ENCODE assay signal across 14 mouse cellular contexts in the genomic region with DNA sequence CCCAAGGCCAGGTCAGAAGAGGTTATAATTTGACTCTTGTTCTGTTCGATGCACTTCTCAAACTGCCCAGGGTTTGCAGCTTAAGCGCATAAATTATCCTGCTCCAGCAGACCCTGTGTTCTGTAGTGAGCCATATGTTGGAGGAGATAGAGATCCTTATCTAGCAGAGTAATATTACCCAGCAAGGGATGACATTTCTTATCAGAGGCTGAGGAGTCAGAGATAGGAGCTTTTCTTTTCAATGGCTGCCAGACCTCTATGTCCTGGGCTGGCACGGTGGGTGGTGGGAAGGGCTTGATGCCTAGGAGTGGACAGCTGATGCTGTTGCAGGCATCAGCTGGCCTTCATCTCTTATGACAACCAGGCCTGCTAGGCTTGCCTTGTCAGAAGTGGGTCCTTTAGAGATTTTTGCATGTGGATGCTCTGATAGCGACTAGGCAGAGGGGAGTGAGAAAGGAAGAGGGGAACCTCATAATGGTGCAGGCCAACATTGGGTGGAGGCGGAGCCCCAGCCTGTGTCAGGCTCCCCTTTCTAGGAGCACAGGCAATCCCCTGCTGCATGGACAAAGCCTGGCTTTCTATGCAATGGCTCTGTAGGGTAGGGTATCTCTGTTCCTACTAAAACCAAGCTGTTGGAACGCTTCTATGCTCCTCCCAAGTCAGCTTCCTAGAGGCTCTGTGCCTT.
DNase-seq lines count a peak whose midpoint lies in the region; ATAC-seq and TF ChIP-seq lines count a peak whose summit lies in the region.
"Had no signal": no experiment of that assay in that cellular context is flagged by ENCODE, and none has a peak within 500 bp of the region (broad histone marks: within the 10 kb centered on the region; RNA-seq: fewer than 3 reads in every experiment).

No protein-coding gene starts in this region.

- no peak overlapping the region for H3K9ac ChIP-seq in midbrain, embryonic 13.5 days (replicated peaks)
- no peak overlapping the region for H3K9ac ChIP-seq in midbrain, postnatal 0 days (replicated peaks; ENCODE audit: low read length, poor library complexity, severe bottlenecking)
- H3K9ac ChIP-seq in liver, adult 2 months (ENCODE audit: low read depth, low read length): no peak overlapping the region
- H3K9ac ChIP-seq in forebrain, postnatal 0 days: no peak overlapping the region
- H3K9ac ChIP-seq: embryonic facial prominence, embryonic 15.5 days had no signal

- DNase-seq in midbrain, postnatal 0 days (ENCODE audit: low spot score): no peak
- DNase-seq in adrenal gland, postnatal 36 days: peak; percentile 58 to 70
- no peak for DNase-seq in liver, adult 2 months (ENCODE audit: extremely low read depth, low read depth, low spot score)
- DNase-seq in thymus, postnatal 10 days (ENCODE audit: low spot score in 2 of 2): no peak
- DNase-seq in forebrain, postnatal 0 days: no peak
- DNase-seq in layer of hippocampus, postnatal 14 days (ENCODE audit: low spot score in 2 of 2): no peak
- DNase-seq: heart, postnatal 10 days; kidney, adult 18-20 months; left cerebral cortex, postnatal 4 days; lung, postnatal 14 days; spleen, adult 18-20 months; thymus, postnatal 25 days had no signal

- no peak for TF ChIP-seq CTCF in midbrain, postnatal 0 days (IDR thresholded peaks at IDR 0.05)
- TF ChIP-seq CTCF in liver, adult 2 months (IDR thresholded peaks at IDR 0.05; ENCODE audit: low read depth, low read length): no peak
- no peak for TF ChIP-seq CTCF in forebrain, postnatal 0 days (IDR thresholded peaks at IDR 0.05; ENCODE audit: low read depth)

- no peak for TF ChIP-seq POLR2A in liver, adult 2 months (IDR thresholded peaks at IDR 0.05; ENCODE audit: extremely low read depth, insufficient read depth, low read length)

- no peak overlapping the region for H3K4me3 ChIP-seq in midbrain, embryonic 13.5 days (replicated peaks)
- H3K4me3 ChIP-seq in midbrain, postnatal 0 days (ENCODE audit: low read depth, low read length): no peak overlapping the region
- H3K4me3 ChIP-seq in liver, adult 2 months (ENCODE audit: insufficient read depth, low read depth, low read length): no peak overlapping the region
- H3K4me3 ChIP-seq in forebrain, postnatal 0 days (ENCODE audit: low read depth, low read length): no peak overlapping the region
- H3K4me3 ChIP-seq: embryonic facial prominence, embryonic 15.5 days had no signal

- H3K79me2 ChIP-seq in liver, adult 2 months (ENCODE audit: control insufficient read depth, insufficient read depth, low read length): 0 out of 2 replicates have a peak, but pooled peaks cover 2% of the 10 kb centered on the region

- no peaks in the 10 kb centered on the region for H3K4me1 ChIP-seq in midbrain, embryonic 13.5 days (replicated peaks)
- no peaks in the 10 kb centered on the region for H3K4me1 ChIP-seq in midbrain, postnatal 0 days (ENCODE audit: insufficient read depth, low read length)
- H3K4me1 ChIP-seq in liver, adult 2 months (ENCODE audit: control insufficient read depth, insufficient read depth, low read length): peaks cover 9% of the 10 kb centered on the region; the same call in 1 of the 2 replicates
- no peaks in the 10 kb centered on the region for H3K4me1 ChIP-seq in forebrain, postnatal 0 days (ENCODE audit: insufficient read depth)
- H3K4me1 ChIP-seq: embryonic facial prominence, embryonic 15.5 days had no signal

- no peak overlapping the region for H3K27ac ChIP-seq in midbrain, embryonic 13.5 days
- no peak overlapping the region for H3K27ac ChIP-seq in midbrain, postnatal 0 days (ENCODE audit: low read depth, low read length)
- peak overlapping the region; percentile 10; the same call in 1 of the 2 replicates for H3K27ac ChIP-seq in liver, adult 2 months (replicated peaks; ENCODE audit: insufficient read depth, low read depth, low read length)
- H3K27ac ChIP-seq in forebrain, postnatal 0 days (ENCODE audit: low read depth, low read length): no peak overlapping the region
- H3K27ac ChIP-seq: embryonic facial prominence, embryonic 15.5 days had no signal

- no peak overlapping the region for H3K4me2 ChIP-seq in midbrain, embryonic 13.5 days (replicated peaks)
- no peak overlapping the region for H3K4me2 ChIP-seq in midbrain, postnatal 0 days (ENCODE audit: low read depth, low read length, poor library complexity, severe bottlenecking)
- no peak overlapping the region for H3K4me2 ChIP-seq in forebrain, postnatal 0 days (ENCODE audit: low read depth)
- H3K4me2 ChIP-seq: embryonic facial prominence, embryonic 15.5 days had no signal

- H3K36me3 ChIP-seq in midbrain, embryonic 13.5 days: no peaks in the 10 kb centered on the region
- H3K36me3 ChIP-seq in midbrain, postnatal 0 days (ENCODE audit: insufficient read depth, low read length): no peaks in the 10 kb centered on the region
- H3K36me3 ChIP-seq in liver, adult 2 months (ENCODE audit: control insufficient read depth, insufficient read depth, low read length): no peaks in the 10 kb centered on the region
- H3K36me3 ChIP-seq in forebrain, postnatal 0 days (ENCODE audit: insufficient read depth): no peaks in the 10 kb centered on the region
- H3K36me3 ChIP-seq: embryonic facial prominence, embryonic 15.5 days had no signal

- WGBS in midbrain, embryonic 13.5 days: 86% methylated on average over 6 of the region's 6 CpGs
- WGBS in midbrain, postnatal 0 days: 86% methylated on average over 6 of the region's 6 CpGs
- WGBS in liver, adult 2 months: 83% methylated on average over 6 of the region's 6 CpGs
- WGBS in forebrain, postnatal 0 days: 88% methylated on average over 6 of the region's 6 CpGs

- no peaks in the 10 kb centered on the region for H3K27me3 ChIP-seq in midbrain, embryonic 13.5 days
- H3K27me3 ChIP-seq in midbrain, postnatal 0 days (ENCODE audit: insufficient read depth, low read length): no peaks in the 10 kb centered on the region
- no peaks in the 10 kb centered on the region for H3K27me3 ChIP-seq in liver, adult 2 months (ENCODE audit: control insufficient read depth, insufficient read depth, low read length)
- no peaks in the 10 kb centered on the region for H3K27me3 ChIP-seq in forebrain, postnatal 0 days (ENCODE audit: insufficient read depth, low read length)
- H3K27me3 ChIP-seq: embryonic facial prominence, embryonic 15.5 days had no signal

- peak; percentile 62 for ATAC-seq in midbrain, embryonic 13.5 days
- ATAC-seq in midbrain, postnatal 0 days (ENCODE audit: low FRiP score): no peak
- ATAC-seq in forebrain, postnatal 0 days: no peak

- no peaks in the 10 kb centered on the region for H3K9me3 ChIP-seq in midbrain, embryonic 13.5 days
- H3K9me3 ChIP-seq in midbrain, postnatal 0 days (ENCODE audit: low read length): no peaks in the 10 kb centered on the region
- H3K9me3 ChIP-seq in forebrain, postnatal 0 days (ENCODE audit: low read length): no peaks in the 10 kb centered on the region
- H3K9me3 ChIP-seq: embryonic facial prominence, embryonic 15.5 days had no signal

Comparison
In these comparisons a context has a peak if more than half of its experiments do, and no peak if none do; other contexts are left out.
1. DNase-seq: peak in adrenal gland, postnatal 36 days (2 of 2); none in midbrain, postnatal 0 days (single experiment), liver, adult 2 months (single experiment), thymus, postnatal 10 days (0 of 2), forebrain, postnatal 0 days (single experiment) and layer of hippocampus, postnatal 14 days (0 of 2).